Mouse (Mus musculus): ENCODE data around the gene Sema3g. TPM values are rescaled to one million over a fixed set of nuclear protein-coding genes. Genes with fewer than 3 reads are reported as not detected.
A peak's percentile ranks its signal among the peaks of the same experiment; 100 is the strongest.

Gene Sema3g
- polyA plus RNA-seq, 1 experiment, result not detected

- Histone ChIP-seq H3K4me3 (replicated peaks) (peak overlapping the region; percentile 24), H3K27me3 (replicated peaks) (peaks cover 52% of the 10 kb centered on the region), H3K4me1 (peaks cover 50% of the 10 kb centered on the region), H3K36me3 (replicated peaks; ENCODE audit: low read length) (peaks cover 5% of the 10 kb centered on the region), H3K9me3 (no peaks in the 10 kb centered on the region)
- no peak for TF ChIP-seq GATA1 (IDR thresholded peaks at IDR 0.05; ENCODE audit: borderline replicate concordance, low read length)
- no peak for TF ChIP-seq FLI1 (IDR thresholded peaks at IDR 0.05; ENCODE audit: low read length)
These were observed 2.3 kb upstream of the Sema3g start for GRCm38 (mm10) chr14:31215157-31216002.

- Histone ChIP-seq H3K36me3 (replicated peaks; ENCODE audit: low read length) (no peaks in the 10 kb centered on the region), H3K9me3 (no peaks in the 10 kb centered on the region), H3K4me3 (replicated peaks) (peak within 1 kb of the TSS; percentile 77), H3K4me1 (peaks cover 50% of the 10 kb centered on the region), H3K27me3 (replicated peaks) (peaks cover 57% of the 10 kb centered on the region)
- no peak for TF ChIP-seq GATA1 (IDR thresholded peaks at IDR 0.05; ENCODE audit: borderline replicate concordance, low read length)
- TF ChIP-seq FLI1 (IDR thresholded peaks at IDR 0.05; ENCODE audit: low read length), result no peak
These were observed 814 bp upstream of the Sema3g start, which contains the start of gene Nisch for GRCm38 (mm10) chr14:31216846-31217245. Gene Nisch (minus strand): TSS chr14:31216946.

- no peaks in the 10 kb centered on the region for H3K36me3 ChIP-seq (replicated peaks; ENCODE audit: low read length)
- peaks cover 71% of the 10 kb centered on the region for H3K27me3 ChIP-seq (replicated peaks)
- no peak for TF ChIP-seq FLI1 (IDR thresholded peaks at IDR 0.05; ENCODE audit: low read length)
- H3K9me3 ChIP-seq, result no peaks in the 10 kb centered on the region
- H3K4me1 ChIP-seq, result peaks cover 49% of the 10 kb centered on the region
- no peak overlapping the region for H3K4me3 ChIP-seq (replicated peaks)
These were observed 9.3 kb downstream of the Sema3g start for GRCm38 (mm10) chr14:31226978-31227377.

- no peaks in the 10 kb centered on the region for H3K36me3 ChIP-seq (replicated peaks; ENCODE audit: low read length)
- H3K27me3 ChIP-seq (replicated peaks), result peaks cover 71% of the 10 kb centered on the region
- no peaks in the 10 kb centered on the region for H3K9me3 ChIP-seq
- TF ChIP-seq FLI1 (IDR thresholded peaks at IDR 0.05; ENCODE audit: low read length) (no peak), GATA1 (IDR thresholded peaks at IDR 0.05; ENCODE audit: borderline replicate concordance, low read length) (no peak)
- peak overlapping the region; percentile 65 for H3K4me3 ChIP-seq (replicated peaks)
- H3K4me1 ChIP-seq, result peaks cover 50% of the 10 kb centered on the region
These were observed 10.6 kb downstream of the Sema3g start for GRCm38 (mm10) chr14:31228234-31228633.

- Histone ChIP-seq H3K4me1 (peaks cover 65% of the 10 kb centered on the region), H3K4me3 (replicated peaks) (no peak overlapping the region)
- no peak for TF ChIP-seq FLI1 (IDR thresholded peaks at IDR 0.05; ENCODE audit: low read length)
- no peak for TF ChIP-seq GATA1 (IDR thresholded peaks at IDR 0.05; ENCODE audit: borderline replicate concordance, low read length)
These were observed 12.8 kb downstream of the Sema3g start for GRCm38 (mm10) chr14:31230442-31230841.

GRCm38 (mm10) chr14:31232404-31233069, 14.9 kb downstream of the Sema3g start:
- peaks cover 55% of the 10 kb centered on the region for H3K4me1 ChIP-seq
- H3K9me3 ChIP-seq, result no peaks in the 10 kb centered on the region
- H3K27me3 ChIP-seq (replicated peaks), result peaks cover 50% of the 10 kb centered on the region
- TF ChIP-seq GATA1 (IDR thresholded peaks at IDR 0.05; ENCODE audit: borderline replicate concordance, low read length) (no peak), FLI1 (IDR thresholded peaks at IDR 0.05; ENCODE audit: low read length) (no peak)
- no peak overlapping the region for H3K4me3 ChIP-seq (replicated peaks)
- H3K36me3 ChIP-seq (replicated peaks; ENCODE audit: low read length), result peaks cover 7% of the 10 kb centered on the region

More at GRCm38 (mm10) chr14:31230442-31230841, 12.8 kb downstream of the Sema3g start:
- no peaks in the 10 kb centered on the region for H3K36me3 ChIP-seq (replicated peaks; ENCODE audit: low read length)
- H3K27me3 ChIP-seq (replicated peaks), result peaks cover 69% of the 10 kb centered on the region
- no peaks in the 10 kb centered on the region for H3K9me3 ChIP-seq

GRCm38 (mm10) chr14:31233070-31233995, 15.7 kb downstream of the Sema3g start:
- no peak overlapping the region for H3K4me3 ChIP-seq (replicated peaks)
- peaks cover 15% of the 10 kb centered on the region for H3K36me3 ChIP-seq (replicated peaks; ENCODE audit: low read length)
- no peak for TF ChIP-seq GATA1 (IDR thresholded peaks at IDR 0.05; ENCODE audit: borderline replicate concordance, low read length)
- peaks cover 46% of the 10 kb centered on the region for H3K27me3 ChIP-seq (replicated peaks)
- H3K9me3 ChIP-seq, result no peaks in the 10 kb centered on the region
- H3K4me1 ChIP-seq, result peaks cover 47% of the 10 kb centered on the region

- Histone ChIP-seq H3K27me3 (replicated peaks) (peaks cover 46% of the 10 kb centered on the region), H3K4me1 (peaks cover 39% of the 10 kb centered on the region), H3K36me3 (replicated peaks; ENCODE audit: low read length) (peaks cover 23% of the 10 kb centered on the region), H3K4me3 (replicated peaks) (peak overlapping the region; percentile 60), H3K9me3 (no peaks in the 10 kb centered on the region)
- TF ChIP-seq GATA1 (IDR thresholded peaks at IDR 0.05; ENCODE audit: borderline replicate concordance, low read length), result no peak
- TF ChIP-seq FLI1 (IDR thresholded peaks at IDR 0.05; ENCODE audit: low read length), result no peak
These were observed 16.4 kb downstream of the Sema3g start for GRCm38 (mm10) chr14:31233996-31234591.

Data from megakaryocyte, embryonic 14.5 days (primary cell).